Mouse (Mus musculus): ENCODE data around the gene R3hcc1l. TPM values are rescaled to one million over a fixed set of nuclear protein-coding genes. Genes with fewer than 3 reads are reported as not detected.

The R3hcc1l gene
- polyA plus RNA-seq, 1 experiment: 42.0 TPM

DNA sequence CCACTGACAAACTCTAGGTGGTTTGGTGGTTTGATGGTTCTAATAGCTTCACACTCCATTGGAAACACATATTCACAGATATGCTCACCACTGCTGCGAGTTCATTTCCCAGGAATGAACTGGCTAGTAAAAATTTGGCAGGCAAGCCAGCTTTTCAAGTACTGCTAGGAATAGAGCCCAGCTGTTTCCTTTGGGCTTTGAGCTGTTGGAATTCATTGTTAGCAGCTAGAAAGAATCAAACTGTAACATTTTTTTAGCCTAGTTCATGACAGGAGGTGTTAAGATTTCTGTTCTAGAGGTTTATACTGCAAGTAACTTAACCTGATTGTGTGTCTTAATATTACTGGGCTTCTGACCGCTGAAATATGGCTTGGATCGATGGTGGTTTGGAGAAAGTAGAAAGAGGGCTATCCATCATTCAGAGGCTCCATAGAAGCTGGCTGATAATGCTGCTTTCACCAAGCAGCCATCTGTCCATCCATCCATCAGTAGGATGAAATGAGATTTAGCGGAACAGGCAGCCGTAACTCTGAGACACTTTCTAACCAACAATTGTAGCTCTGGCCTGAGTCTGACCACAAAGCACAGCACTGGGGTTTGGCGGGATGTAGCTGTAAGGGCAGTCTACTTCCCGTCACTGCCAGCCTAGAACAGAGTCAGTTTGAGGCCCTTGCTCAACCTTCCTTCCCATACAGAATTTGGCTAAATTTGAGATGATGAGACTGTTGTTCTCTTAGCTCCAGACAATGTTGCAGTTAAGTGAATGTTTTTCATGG is 21.0 kb downstream of the R3hcc1l start:
- H3K4me1 ChIP-seq (ENCODE audit: control insufficient read depth, insufficient read depth, low read length): peaks cover 25% of the 10 kb centered on the region
- no peak overlapping the region for H3K27ac ChIP-seq (ENCODE audit: insufficient read depth, low read depth, low read length)
- TF ChIP-seq CTCF (IDR thresholded peaks at IDR 0.05; ENCODE audit: low read depth, low read length) (no peak), POLR2A (IDR thresholded peaks at IDR 0.05; ENCODE audit: borderline replicate concordance, low read depth, low read length) (no peak)
- H3K4me3 ChIP-seq (ENCODE audit: insufficient read depth, low read length): no peak overlapping the region

DNA sequence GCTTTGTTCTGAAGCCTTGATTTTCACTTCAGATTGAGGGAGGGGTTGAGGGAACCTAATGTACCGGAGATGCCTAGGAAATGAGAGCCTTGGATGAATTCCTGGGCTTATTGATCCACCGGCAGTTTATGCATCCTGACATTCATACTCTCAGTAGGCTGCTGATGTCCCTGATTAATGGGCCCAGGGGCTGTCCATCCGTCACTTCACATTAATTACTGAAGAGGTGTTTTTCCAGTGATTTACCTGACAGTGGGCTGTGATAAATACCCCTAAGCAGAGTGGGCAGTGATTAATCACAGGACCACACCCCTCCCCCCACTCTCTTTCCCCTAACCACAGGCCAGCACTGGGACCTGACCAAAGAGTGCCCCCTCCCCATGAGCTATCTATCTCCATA is 22.1 kb downstream of the R3hcc1l start:
- peaks cover 22% of the 10 kb centered on the region for H3K4me1 ChIP-seq (ENCODE audit: control insufficient read depth, insufficient read depth, low read length)
- H3K4me3 ChIP-seq (ENCODE audit: insufficient read depth, low read length): no peak overlapping the region
- TF ChIP-seq POLR2A (IDR thresholded peaks at IDR 0.05; ENCODE audit: borderline replicate concordance, low read depth, low read length): no peak
- TF ChIP-seq CTCF (IDR thresholded peaks at IDR 0.05; ENCODE audit: low read depth, low read length): no peak
- H3K27ac ChIP-seq (ENCODE audit: insufficient read depth, low read depth, low read length): no peak overlapping the region

DNA sequence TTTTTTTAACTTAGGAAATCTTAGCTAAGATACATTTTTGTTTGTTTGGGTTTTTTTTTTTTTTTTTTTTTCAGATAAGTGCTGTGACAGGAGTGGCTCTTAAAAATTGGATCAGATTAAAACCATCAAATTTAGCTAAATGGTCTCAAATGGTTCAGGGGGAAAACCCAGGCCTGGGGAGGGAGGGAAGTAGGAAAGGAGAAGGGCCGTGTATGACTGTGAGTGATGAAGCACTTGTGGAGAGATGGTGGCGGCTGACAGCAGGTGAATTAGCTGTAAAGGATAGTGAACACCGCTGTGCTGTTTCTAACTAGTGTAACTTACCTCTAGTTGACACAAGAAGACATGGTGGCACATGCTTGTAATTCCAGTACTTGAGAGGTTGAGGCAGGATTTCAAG is 40.1 kb downstream of the R3hcc1l start:
- TF ChIP-seq CTCF (IDR thresholded peaks at IDR 0.05; ENCODE audit: low read depth, low read length) (no peak), POLR2A (IDR thresholded peaks at IDR 0.05; ENCODE audit: borderline replicate concordance, low read depth, low read length) (no peak)
- Histone ChIP-seq H3K4me3 (ENCODE audit: insufficient read depth, low read length) (no peak overlapping the region), H3K27ac (ENCODE audit: insufficient read depth, low read depth, low read length) (no peak overlapping the region), H3K4me1 (ENCODE audit: control insufficient read depth, insufficient read depth, low read length) (peaks cover 27% of the 10 kb centered on the region)

DNA sequence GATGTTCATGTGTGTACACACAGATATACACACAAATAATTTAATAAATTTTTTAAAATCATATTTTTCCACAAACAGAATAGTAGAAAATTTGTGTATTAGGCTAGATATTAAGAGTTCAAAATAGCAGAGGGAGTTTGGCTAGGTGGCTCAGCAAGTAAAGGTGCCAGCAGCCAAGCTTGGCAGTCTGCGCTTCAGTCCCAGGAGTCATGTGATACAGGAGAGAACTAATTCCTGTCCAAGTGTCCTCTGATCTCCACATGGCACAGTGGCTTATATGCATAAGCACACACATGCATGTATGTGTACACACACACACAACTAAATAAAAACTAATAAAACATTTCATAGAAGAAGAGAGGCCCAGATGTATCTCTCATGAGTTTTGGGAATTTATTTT is 43.4 kb downstream of the R3hcc1l start:
- TF ChIP-seq POLR2A (IDR thresholded peaks at IDR 0.05; ENCODE audit: borderline replicate concordance, low read depth, low read length) (no peak), CTCF (IDR thresholded peaks at IDR 0.05; ENCODE audit: low read depth, low read length) (no peak)
- H3K4me1 ChIP-seq (ENCODE audit: control insufficient read depth, insufficient read depth, low read length): peaks cover 29% of the 10 kb centered on the region

DNA sequence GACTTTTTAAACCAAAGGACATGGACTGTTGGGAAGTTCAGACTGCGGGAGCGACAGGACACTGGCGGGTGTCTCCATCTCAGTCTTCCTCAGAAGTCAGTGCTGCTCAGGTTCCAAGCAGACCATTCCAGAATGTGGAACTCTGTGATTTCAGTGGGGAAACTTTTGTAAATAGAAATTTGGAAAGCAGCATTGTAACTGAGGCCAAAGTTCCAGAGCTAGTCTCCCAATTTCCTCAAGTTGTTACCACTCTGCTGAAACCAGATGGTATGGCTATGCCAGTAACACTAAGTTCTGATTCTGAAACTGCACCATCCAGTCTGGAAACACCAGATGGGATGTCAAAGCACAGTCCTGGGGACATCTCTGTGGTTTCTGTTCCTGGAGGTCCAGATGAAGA is 44.4 kb downstream of the R3hcc1l start:
- H3K4me1 ChIP-seq (ENCODE audit: control insufficient read depth, insufficient read depth, low read length): peaks cover 29% of the 10 kb centered on the region
- TF ChIP-seq CTCF (IDR thresholded peaks at IDR 0.05; ENCODE audit: low read depth, low read length) (no peak), POLR2A (IDR thresholded peaks at IDR 0.05; ENCODE audit: borderline replicate concordance, low read depth, low read length) (no peak)
- H3K4me3 ChIP-seq (ENCODE audit: insufficient read depth, low read length): no peak overlapping the region
- H3K27ac ChIP-seq (ENCODE audit: insufficient read depth, low read depth, low read length): peak overlapping the region; percentile 80

More for the DNA sequence above, 43.4 kb downstream of the R3hcc1l start:
- Histone ChIP-seq H3K4me3 (ENCODE audit: insufficient read depth, low read length) (no peak overlapping the region), H3K27ac (ENCODE audit: insufficient read depth, low read depth, low read length) (no peak overlapping the region)

DNA sequence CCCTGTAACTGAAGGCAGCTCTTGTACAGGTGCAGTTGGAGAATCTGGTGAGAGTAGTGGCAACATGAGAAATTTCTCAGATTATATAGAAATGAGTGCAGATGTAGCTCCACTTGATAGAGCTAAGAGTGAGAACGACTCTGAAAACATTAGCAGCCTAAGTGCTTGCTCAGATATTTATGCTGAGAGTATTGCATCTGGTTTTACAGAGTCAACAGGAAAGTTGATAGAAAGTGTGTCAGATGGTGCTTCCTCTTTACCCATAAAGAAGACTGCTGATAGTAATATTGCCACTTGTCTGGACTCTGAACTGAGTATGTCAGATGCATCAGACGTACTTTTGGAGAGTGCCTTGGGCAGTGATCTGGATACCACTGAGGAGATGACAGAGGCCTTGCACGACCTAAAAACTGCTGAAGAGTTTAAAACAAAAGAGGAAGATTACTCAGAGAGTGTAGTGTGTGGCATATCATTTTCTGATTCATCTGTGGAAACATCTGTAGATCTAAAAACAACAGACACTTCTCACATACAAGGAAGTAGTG is 45.2 kb downstream of the R3hcc1l start:
- no peak overlapping the region for H3K4me3 ChIP-seq (ENCODE audit: insufficient read depth, low read length)
- peaks cover 27% of the 10 kb centered on the region for H3K4me1 ChIP-seq (ENCODE audit: control insufficient read depth, insufficient read depth, low read length)
- no peak for TF ChIP-seq CTCF (IDR thresholded peaks at IDR 0.05; ENCODE audit: low read depth, low read length)
- no peak for TF ChIP-seq POLR2A (IDR thresholded peaks at IDR 0.05; ENCODE audit: borderline replicate concordance, low read depth, low read length)
- peak overlapping the region; percentile 80 for H3K27ac ChIP-seq (ENCODE audit: insufficient read depth, low read depth, low read length)

DNA sequence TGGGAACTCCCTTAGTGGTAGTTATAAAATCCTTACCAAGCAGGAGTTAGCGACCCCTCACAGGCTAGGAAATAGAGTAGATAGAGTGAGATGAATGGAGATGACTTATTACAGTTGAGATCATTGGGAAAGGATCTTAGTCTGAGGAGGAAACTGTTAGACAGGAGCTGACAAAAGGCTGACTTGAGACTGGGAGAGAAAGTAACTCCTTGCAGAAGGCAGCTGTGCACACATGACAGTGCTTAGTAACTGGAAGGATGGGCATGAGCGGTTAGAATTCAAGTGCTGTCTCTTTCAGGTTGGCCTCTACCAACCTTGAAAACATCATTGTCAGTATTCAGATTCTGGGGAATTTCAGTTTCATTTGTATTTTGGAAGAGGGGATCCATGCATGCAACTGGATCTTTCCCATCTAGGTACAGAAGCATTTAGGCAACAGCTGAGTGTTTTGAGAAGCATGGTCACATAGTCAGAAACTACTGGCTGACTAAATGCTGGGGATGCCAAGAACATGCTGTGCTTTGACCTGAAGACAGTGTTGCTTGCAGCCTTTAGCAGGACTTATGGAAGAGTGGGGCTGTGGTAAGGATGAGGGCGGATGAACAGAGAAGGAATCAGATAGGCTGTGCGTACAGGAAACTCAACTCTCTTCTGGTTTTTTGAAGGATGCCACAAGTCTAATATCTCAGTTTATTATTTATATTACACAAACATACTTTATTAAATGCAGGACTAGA is 47.9 kb downstream of the R3hcc1l start:
- peaks cover 25% of the 10 kb centered on the region for H3K4me1 ChIP-seq (ENCODE audit: control insufficient read depth, insufficient read depth, low read length)
- H3K27ac ChIP-seq (ENCODE audit: insufficient read depth, low read depth, low read length): no peak overlapping the region
- no peak overlapping the region for H3K4me3 ChIP-seq (ENCODE audit: insufficient read depth, low read length)
- TF ChIP-seq CTCF (IDR thresholded peaks at IDR 0.05; ENCODE audit: low read depth, low read length) (no peak), POLR2A (IDR thresholded peaks at IDR 0.05; ENCODE audit: borderline replicate concordance, low read depth, low read length) (no peak)

DNA sequence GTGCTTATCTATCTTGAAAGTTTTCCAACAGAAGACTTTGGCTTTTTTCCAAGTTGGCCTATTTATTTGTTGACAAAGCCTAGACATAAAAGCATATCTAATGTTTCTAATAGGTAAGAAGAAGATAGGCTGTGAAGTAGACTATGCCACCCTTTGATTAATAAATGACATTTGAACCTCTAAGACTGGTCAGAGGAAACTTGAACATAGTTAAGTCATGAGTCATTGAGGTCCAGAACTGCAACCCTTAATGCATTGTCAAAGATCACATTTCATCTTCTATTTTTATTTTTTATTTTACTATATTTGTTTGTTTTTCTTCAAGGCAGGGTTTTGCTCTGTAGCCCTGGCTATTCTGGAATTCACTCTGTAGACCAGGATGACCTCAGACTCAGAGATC is 48.5 kb downstream of the R3hcc1l start:
- Histone ChIP-seq H3K4me1 (ENCODE audit: control insufficient read depth, insufficient read depth, low read length) (peaks cover 22% of the 10 kb centered on the region), H3K4me3 (ENCODE audit: insufficient read depth, low read length) (no peak overlapping the region), H3K27ac (ENCODE audit: insufficient read depth, low read depth, low read length) (no peak overlapping the region)
- TF ChIP-seq POLR2A (IDR thresholded peaks at IDR 0.05; ENCODE audit: borderline replicate concordance, low read depth, low read length) (no peak), CTCF (IDR thresholded peaks at IDR 0.05; ENCODE audit: low read depth, low read length) (no peak)

DNA sequence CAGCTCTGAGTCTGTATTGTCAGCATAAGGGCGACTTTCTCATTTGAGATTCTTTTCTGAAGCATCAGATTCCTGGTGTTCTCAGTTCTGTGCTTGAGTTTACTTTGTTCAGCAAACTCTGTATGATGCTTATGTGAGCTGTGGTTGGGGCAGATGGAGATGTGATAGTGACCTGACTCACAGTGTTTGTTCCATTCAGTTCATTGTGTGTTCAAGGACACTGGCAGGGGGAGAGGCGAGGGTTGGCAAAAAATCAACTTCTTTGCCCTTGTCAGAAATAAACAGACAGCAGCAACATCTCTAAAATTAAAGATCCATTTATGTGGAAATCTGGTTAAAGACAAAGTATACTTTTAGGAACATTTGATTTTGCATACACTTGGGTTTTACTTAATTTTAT is 50.5 kb downstream of the R3hcc1l start:
- Histone ChIP-seq H3K4me1 (ENCODE audit: control insufficient read depth, insufficient read depth, low read length) (peaks cover 9% of the 10 kb centered on the region), H3K4me3 (ENCODE audit: insufficient read depth, low read length) (no peak overlapping the region), H3K27ac (ENCODE audit: insufficient read depth, low read depth, low read length) (no peak overlapping the region)
- no peak for TF ChIP-seq POLR2A (IDR thresholded peaks at IDR 0.05; ENCODE audit: borderline replicate concordance, low read depth, low read length)
- TF ChIP-seq CTCF (IDR thresholded peaks at IDR 0.05; ENCODE audit: low read depth, low read length): no peak

DNA sequence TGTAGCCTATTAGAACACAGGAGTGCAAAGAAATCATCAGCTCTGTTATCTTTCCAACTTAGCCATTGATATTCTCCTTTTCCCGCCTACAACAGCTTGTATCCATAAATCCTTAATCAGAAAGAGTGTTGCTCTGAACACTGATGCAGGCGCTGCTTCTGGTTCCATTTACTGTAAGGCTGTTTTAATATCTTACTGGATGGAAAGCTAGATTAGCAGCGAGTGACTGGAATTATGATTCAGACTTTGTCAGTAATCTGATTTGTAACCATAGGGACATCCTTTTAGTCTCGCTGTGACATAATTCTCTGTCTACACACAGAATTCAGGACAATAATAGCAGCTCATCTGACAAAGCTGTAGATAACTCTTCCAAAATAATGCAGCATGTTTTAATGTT is 52.7 kb downstream of the R3hcc1l start:
- H3K4me3 ChIP-seq (ENCODE audit: insufficient read depth, low read length): no peak overlapping the region
- H3K27ac ChIP-seq (ENCODE audit: insufficient read depth, low read depth, low read length): no peak overlapping the region
- H3K4me1 ChIP-seq (ENCODE audit: control insufficient read depth, insufficient read depth, low read length): peaks cover 5% of the 10 kb centered on the region
- TF ChIP-seq POLR2A (IDR thresholded peaks at IDR 0.05; ENCODE audit: borderline replicate concordance, low read depth, low read length) (no peak), CTCF (IDR thresholded peaks at IDR 0.05; ENCODE audit: low read depth, low read length) (no peak)
